Mouse (Mus musculus): ENCODE results near the gene Tmod3. TPM values are rescaled to one million over a fixed set of nuclear protein-coding genes. Genes with fewer than 3 reads are reported as not detected.

Gene Tmod3
- polyA plus RNA-seq, 2 experiments = 9.1 to 23.8 TPM

GRCm38 (mm10) chr9:75579321-75579720, 19.9 kb upstream of the Tmod3 start:
- H3K27ac ChIP-seq = no peak overlapping the region
- WGBS (ENCODE audit: insufficient replicate concordance) = 74% methylated on average over 6 of the region's 6 CpGs
- ATAC-seq (ENCODE audit: insufficient read depth) (no peak), DNase-seq (ENCODE audit: low read depth in 3 of 3, low spot score in 3 of 3) (no peak)
- no peak for TF ChIP-seq EP300 (IDR thresholded peaks at IDR 0.05; ENCODE audit: low read depth)
- no peak for TF ChIP-seq CTCF (IDR thresholded peaks at IDR 0.05; ENCODE audit: low read depth)
- H3K4me2 ChIP-seq (ENCODE audit: low read depth) = no peak overlapping the region
- no peaks in the 10 kb centered on the region for H3K9me3 ChIP-seq (ENCODE audit: control insufficient read depth, low read length)
- no peak overlapping the region for H3K9ac ChIP-seq (replicated peaks)
- H3K27me3 ChIP-seq (ENCODE audit: control insufficient read depth, insufficient read depth, low read length) = no peaks in the 10 kb centered on the region
- no peaks in the 10 kb centered on the region for H3K36me3 ChIP-seq (replicated peaks; ENCODE audit: control insufficient read depth, insufficient read depth, low read depth)
- H3K4me1 ChIP-seq (replicated peaks; ENCODE audit: control insufficient read depth in 2 of 2, insufficient read depth in 2 of 2, low read length in 1 of 2) = no peaks in the 10 kb centered on the region
- no peak overlapping the region for H3K4me3 ChIP-seq (ENCODE audit: insufficient read depth in 1 of 2, low read depth in 2 of 2, low read length in 2 of 2)

- Histone ChIP-seq H3K4me3 (ENCODE audit: insufficient read depth in 1 of 2, low read depth in 2 of 2, low read length in 2 of 2) (no peak overlapping the region), H3K9me3 (ENCODE audit: control insufficient read depth, low read length) (no peaks in the 10 kb centered on the region), H3K27me3 (ENCODE audit: control insufficient read depth, insufficient read depth, low read length) (no peaks in the 10 kb centered on the region), H3K27ac (no peak overlapping the region), H3K36me3 (replicated peaks; ENCODE audit: control insufficient read depth, insufficient read depth, low read depth) (no peaks in the 10 kb centered on the region), H3K4me1 (replicated peaks; ENCODE audit: control insufficient read depth in 2 of 2, insufficient read depth in 2 of 2, low read length in 1 of 2) (no peaks in the 10 kb centered on the region), H3K9ac (replicated peaks) (no peak overlapping the region), H3K4me2 (ENCODE audit: low read depth) (no peak overlapping the region)
- ATAC-seq (ENCODE audit: insufficient read depth) = no peak
- DNase-seq (ENCODE audit: low read depth in 3 of 3, low spot score in 3 of 3) = no peak
- TF ChIP-seq EP300 (IDR thresholded peaks at IDR 0.05; ENCODE audit: low read depth) = no peak
- no peak for TF ChIP-seq CTCF (IDR thresholded peaks at IDR 0.05; ENCODE audit: low read depth)
- 69% methylated on average over 5 of the region's 5 CpGs for WGBS (ENCODE audit: insufficient replicate concordance)
Observed at GRCm38 (mm10) chr9:75571036-75571942, 11.8 kb upstream of the Tmod3 start.

- WGBS (ENCODE audit: insufficient replicate concordance) = 66% methylated on average over 6 of the region's 6 CpGs
- ATAC-seq (ENCODE audit: insufficient read depth) (no peak), DNase-seq (ENCODE audit: low read depth in 3 of 3, low spot score in 3 of 3) (no peak)
- no peaks in the 10 kb centered on the region for H3K9me3 ChIP-seq (ENCODE audit: control insufficient read depth, low read length)
- H3K27me3 ChIP-seq (ENCODE audit: control insufficient read depth, insufficient read depth, low read length) = no peaks in the 10 kb centered on the region
- H3K4me3 ChIP-seq (ENCODE audit: insufficient read depth in 1 of 2, low read depth in 2 of 2, low read length in 2 of 2) = no peak overlapping the region
- H3K4me2 ChIP-seq (ENCODE audit: low read depth) = no peak overlapping the region
- H3K4me1 ChIP-seq (replicated peaks; ENCODE audit: control insufficient read depth in 2 of 2, insufficient read depth in 2 of 2, low read length in 1 of 2) = peaks cover 6 to 7% of the 10 kb centered on the region in 2 experiments; a peak in 3 of 4 replicates
- TF ChIP-seq CTCF (IDR thresholded peaks at IDR 0.05; ENCODE audit: low read depth) = no peak
- TF ChIP-seq EP300 (IDR thresholded peaks at IDR 0.05; ENCODE audit: low read depth) = no peak
- H3K9ac ChIP-seq (replicated peaks) = no peak overlapping the region
- H3K27ac ChIP-seq = no peak overlapping the region
- H3K36me3 ChIP-seq (replicated peaks; ENCODE audit: control insufficient read depth, insufficient read depth, low read depth) = no peaks in the 10 kb centered on the region
Observed at GRCm38 (mm10) chr9:75568399-75568798, 8.9 kb upstream of the Tmod3 start.

- Histone ChIP-seq H3K27ac (no peak overlapping the region), H3K4me3 (ENCODE audit: insufficient read depth in 1 of 2, low read depth in 2 of 2, low read length in 2 of 2) (no peak overlapping the region), H3K36me3 (replicated peaks; ENCODE audit: control insufficient read depth, insufficient read depth, low read depth) (no peaks in the 10 kb centered on the region), H3K4me2 (ENCODE audit: low read depth) (no peak overlapping the region), H3K9ac (replicated peaks) (no peak overlapping the region), H3K9me3 (ENCODE audit: control insufficient read depth, low read length) (no peaks in the 10 kb centered on the region), H3K4me1 (replicated peaks; ENCODE audit: control insufficient read depth in 2 of 2, insufficient read depth in 2 of 2, low read length in 1 of 2) (peaks cover 7 to 13% of the 10 kb centered on the region in 2 experiments), H3K27me3 (ENCODE audit: control insufficient read depth, insufficient read depth, low read length) (no peaks in the 10 kb centered on the region)
- no peak for DNase-seq (ENCODE audit: low read depth in 3 of 3, low spot score in 3 of 3)
- TF ChIP-seq CTCF (IDR thresholded peaks at IDR 0.05; ENCODE audit: low read depth) (no peak), EP300 (IDR thresholded peaks at IDR 0.05; ENCODE audit: low read depth) (no peak)
- 68% methylated on average over 6 of the region's 6 CpGs for WGBS (ENCODE audit: insufficient replicate concordance)
- no peak for ATAC-seq (ENCODE audit: insufficient read depth)
Observed at GRCm38 (mm10) chr9:75564892-75565291, 5.4 kb upstream of the Tmod3 start.

- Histone ChIP-seq H3K27ac (no peak overlapping the region), H3K9me3 (ENCODE audit: control insufficient read depth, low read length) (no peaks in the 10 kb centered on the region), H3K4me3 (ENCODE audit: insufficient read depth in 1 of 2, low read depth in 2 of 2, low read length in 2 of 2) (no peak overlapping the region), H3K27me3 (ENCODE audit: control insufficient read depth, insufficient read depth, low read length) (no peaks in the 10 kb centered on the region), H3K9ac (replicated peaks) (no peak overlapping the region), H3K4me1 (replicated peaks; ENCODE audit: control insufficient read depth in 2 of 2, insufficient read depth in 2 of 2, low read length in 1 of 2) (peaks cover 7 to 16% of the 10 kb centered on the region in 2 experiments), H3K4me2 (ENCODE audit: low read depth) (peak overlapping the region; percentile 32), H3K36me3 (replicated peaks; ENCODE audit: control insufficient read depth, insufficient read depth, low read depth) (no peaks in the 10 kb centered on the region)
- 14% methylated on average over 6 of the region's 6 CpGs for WGBS (ENCODE audit: insufficient replicate concordance)
- TF ChIP-seq EP300 (IDR thresholded peaks at IDR 0.05; ENCODE audit: low read depth) (peak; percentile 70), CTCF (IDR thresholded peaks at IDR 0.05; ENCODE audit: low read depth) (no peak)
- DNase-seq (ENCODE audit: low read depth in 3 of 3, low spot score in 3 of 3) (peak; percentile 47 to 70 (median 67)), ATAC-seq (ENCODE audit: insufficient read depth) (peak; percentile 63)
Observed at GRCm38 (mm10) chr9:75563622-75564021, 4.2 kb upstream of the Tmod3 start.

Measured in liver, embryonic 14.5 days (tissue).